Mouse (Mus musculus) liver, embryonic 12.5 days (tissue): ENCODE measurements at regions not wholly inside any gene's neighbourhood (a gene's known extent, or its start where the extent isn't known, plus 50 kb on each side); places are given as distances from the start of the nearest gene placed in this dataset.

ENCODE experiments used
- ATAC-seq: fragments of 200-750 bp; cut with Nextera tagmentation; 2 replicates; pipeline ENCODE4 v1.8.0; 2017; ENCODE audit warnings: moderate number of reproducible peaks, mild to moderate bottlenecking, moderate library complexity
- H3K27ac ChIP-seq: fragments of 300-500 bp; sonication (generic); 2 replicates; pipeline ENCODE4 v1.5.1; 2016; ENCODE audit warnings: mild to moderate bottlenecking
- H3K27me3 ChIP-seq: fragments of 300-500 bp; sonication (generic); replicated peaks from 2 replicates; pipeline ENCODE4 v1.6.1; 2016; ENCODE audit warnings: mild to moderate bottlenecking, moderate library complexity
- H3K36me3 ChIP-seq: fragments of 300-500 bp; sonication (generic); 2 replicates; pipeline ENCODE4 v1.6.1; 2016; ENCODE audit warnings: mild to moderate bottlenecking, moderate library complexity
- H3K4me1 ChIP-seq: fragments of 300-500 bp; sonication (generic); 2 replicates; pipeline ENCODE4 v1.6.1; 2016
- H3K4me2 ChIP-seq: fragments of 300-500 bp; sonication (generic); 2 replicates; pipeline ENCODE4 v1.6.1; 2016; ENCODE audit warnings: mild to moderate bottlenecking, moderate library complexity
- H3K4me3 ChIP-seq: fragments of 300-500 bp; sonication (generic); 2 replicates; pipeline ENCODE4 v1.5.1; 2016; ENCODE audit warnings: mild to moderate bottlenecking, moderate library complexity
- H3K9ac ChIP-seq: fragments of 300-500 bp; sonication (generic); 2 replicates; pipeline ENCODE4 v1.6.1; 2016; ENCODE audit warnings: mild to moderate bottlenecking, moderate library complexity
- H3K9me3 ChIP-seq: fragments of 300-500 bp; sonication (generic); replicated peaks from 2 replicates; pipeline ENCODE4 v1.6.1; 2016; ENCODE audit warnings: mild to moderate bottlenecking, moderate library complexity
- WGBS: fragments of 180-500 bp; shearing (Covaris S2); methylation state at CpG from one replicate; pipeline ENCODE4 v1.1.7; 2016; ENCODE audit not compliant: insufficient replicate concordance; 5-methylcytosine and 5-hydroxymethylcytosine counted together

GRCm38 (mm10) chr1:128535537-128536150, 56.4 kb downstream of the Cxcr4 start:
- Histone ChIP-seq H3K4me1 (no peaks in the 10 kb centered on the region), H3K9ac (no peak overlapping the region), H3K27me3 (no peaks in the 10 kb centered on the region), H3K36me3 (no peaks in the 10 kb centered on the region), H3K4me2 (no peak overlapping the region), H3K4me3 (no peak overlapping the region), H3K27ac (no peak overlapping the region), H3K9me3 (no peaks in the 10 kb centered on the region)
- 65% methylated on average over 10 of the region's 10 CpGs for WGBS
- ATAC-seq: no peak

- Histone ChIP-seq H3K4me1 (no peaks in the 10 kb centered on the region), H3K9me3 (no peaks in the 10 kb centered on the region), H3K36me3 (no peaks in the 10 kb centered on the region), H3K4me2 (no peak overlapping the region), H3K27ac (no peak overlapping the region), H3K4me3 (no peak overlapping the region), H3K27me3 (no peaks in the 10 kb centered on the region), H3K9ac (no peak overlapping the region)
- ATAC-seq: no peak
- WGBS: 13% methylated on average over 4 of the region's 4 CpGs
Observed at GRCm38 (mm10) chr1:128532632-128533031, 59.5 kb downstream of the Cxcr4 start.

- WGBS: 57% methylated on average over 4 of the region's 4 CpGs
- H3K4me1 ChIP-seq: no peaks in the 10 kb centered on the region
- no peaks in the 10 kb centered on the region for H3K9me3 ChIP-seq
- no peak overlapping the region for H3K27ac ChIP-seq
- no peaks in the 10 kb centered on the region for H3K27me3 ChIP-seq
- ATAC-seq: no peak
- H3K9ac ChIP-seq: no peak overlapping the region
- no peak overlapping the region for H3K4me3 ChIP-seq
- H3K4me2 ChIP-seq: no peak overlapping the region
- H3K36me3 ChIP-seq: no peaks in the 10 kb centered on the region
Observed at GRCm38 (mm10) chr1:128529808-128530545, 62.1 kb downstream of the Cxcr4 start.

GRCm38 (mm10) chr1:128519234-128519633, 72.9 kb downstream of the Cxcr4 start:
- Histone ChIP-seq H3K4me1 (no peaks in the 10 kb centered on the region), H3K4me3 (no peak overlapping the region), H3K4me2 (no peak overlapping the region), H3K27ac (no peak overlapping the region), H3K27me3 (no peaks in the 10 kb centered on the region), H3K9ac (no peak overlapping the region), H3K36me3 (no peaks in the 10 kb centered on the region), H3K9me3 (no peaks in the 10 kb centered on the region)
- 68% methylated on average over 4 of the region's 4 CpGs for WGBS
- ATAC-seq: no peak

- no peak for ATAC-seq
- Histone ChIP-seq H3K27ac (no peak overlapping the region), H3K36me3 (no peaks in the 10 kb centered on the region), H3K27me3 (no peaks in the 10 kb centered on the region), H3K9ac (no peak overlapping the region), H3K4me3 (no peak overlapping the region), H3K4me2 (no peak overlapping the region), H3K4me1 (no peaks in the 10 kb centered on the region), H3K9me3 (no peaks in the 10 kb centered on the region)
- WGBS: 72% methylated on average over 5 of the region's 5 CpGs
Observed at GRCm38 (mm10) chr1:128518514-128518913, 73.6 kb downstream of the Cxcr4 start.

- ATAC-seq: no peak
Observed at GRCm38 (mm10) chr1:128517351-128517750, 74.7 kb downstream of the Cxcr4 start.

GRCm38 (mm10) chr1:128514327-128514726, 77.8 kb downstream of the Cxcr4 start:
- no peak overlapping the region for H3K9ac ChIP-seq
- no peak overlapping the region for H3K4me2 ChIP-seq
- H3K27me3 ChIP-seq: no peaks in the 10 kb centered on the region
- H3K36me3 ChIP-seq: no peaks in the 10 kb centered on the region
- H3K4me1 ChIP-seq: no peaks in the 10 kb centered on the region
- H3K27ac ChIP-seq: no peak overlapping the region
- H3K9me3 ChIP-seq: no peaks in the 10 kb centered on the region
- ATAC-seq: no peak
- WGBS: 73% methylated on average over 1 of the region's 1 CpGs
- no peak overlapping the region for H3K4me3 ChIP-seq

More at GRCm38 (mm10) chr1:128517351-128517750, 74.7 kb downstream of the Cxcr4 start:
- 59% methylated on average over 1 of the region's 1 CpGs for WGBS
- Histone ChIP-seq H3K27ac (no peak overlapping the region), H3K36me3 (no peaks in the 10 kb centered on the region), H3K4me3 (no peak overlapping the region), H3K4me1 (no peaks in the 10 kb centered on the region), H3K9ac (no peak overlapping the region), H3K27me3 (no peaks in the 10 kb centered on the region), H3K4me2 (no peak overlapping the region), H3K9me3 (no peaks in the 10 kb centered on the region)

- Histone ChIP-seq H3K4me1 (no peaks in the 10 kb centered on the region), H3K4me2 (no peak overlapping the region), H3K27ac (no peak overlapping the region), H3K9ac (no peak overlapping the region), H3K27me3 (no peaks in the 10 kb centered on the region), H3K36me3 (no peaks in the 10 kb centered on the region), H3K9me3 (no peaks in the 10 kb centered on the region), H3K4me3 (no peak overlapping the region)
- no peak for ATAC-seq
- 77% methylated on average over 2 of the region's 2 CpGs for WGBS
Observed at GRCm38 (mm10) chr1:128513911-128514310, 78.2 kb downstream of the Cxcr4 start.

GRCm38 (mm10) chr1:128513153-128513552, 78.9 kb downstream of the Cxcr4 start:
- Histone ChIP-seq H3K27me3 (no peaks in the 10 kb centered on the region), H3K4me1 (no peaks in the 10 kb centered on the region), H3K4me2 (no peak overlapping the region), H3K36me3 (no peaks in the 10 kb centered on the region), H3K9me3 (no peaks in the 10 kb centered on the region), H3K27ac (no peak overlapping the region), H3K4me3 (no peak overlapping the region), H3K9ac (no peak overlapping the region)
- WGBS: 47% methylated on average over 4 of the region's 4 CpGs
- no peak for ATAC-seq

- H3K4me3 ChIP-seq: no peak overlapping the region
- H3K36me3 ChIP-seq: no peaks in the 10 kb centered on the region
- H3K27me3 ChIP-seq: no peaks in the 10 kb centered on the region
- H3K27ac ChIP-seq: no peak overlapping the region
- H3K4me1 ChIP-seq: no peaks in the 10 kb centered on the region
- no peak overlapping the region for H3K4me2 ChIP-seq
- H3K9me3 ChIP-seq: no peaks in the 10 kb centered on the region
- ATAC-seq: no peak
- WGBS: 65% methylated on average over 2 of the region's 2 CpGs
- no peak overlapping the region for H3K9ac ChIP-seq
Observed at GRCm38 (mm10) chr1:128508816-128509461, 83.2 kb downstream of the Cxcr4 start.

- Histone ChIP-seq H3K9ac (no peak overlapping the region), H3K4me3 (no peak overlapping the region), H3K36me3 (no peaks in the 10 kb centered on the region), H3K4me1 (no peaks in the 10 kb centered on the region), H3K27me3 (no peaks in the 10 kb centered on the region), H3K27ac (no peak overlapping the region), H3K4me2 (no peak overlapping the region), H3K9me3 (no peaks in the 10 kb centered on the region)
- WGBS: 42% methylated on average over 4 of the region's 4 CpGs
- ATAC-seq: no peak
Observed at GRCm38 (mm10) chr1:128506551-128507313, 85.4 kb downstream of the Cxcr4 start.

- ATAC-seq: no peak
- Histone ChIP-seq H3K4me2 (no peak overlapping the region), H3K27ac (no peak overlapping the region), H3K36me3 (no peaks in the 10 kb centered on the region), H3K4me1 (no peaks in the 10 kb centered on the region), H3K9me3 (no peaks in the 10 kb centered on the region), H3K27me3 (no peaks in the 10 kb centered on the region), H3K4me3 (no peak overlapping the region), H3K9ac (no peak overlapping the region)
- WGBS: 46% methylated on average over 4 of the region's 4 CpGs
Observed at GRCm38 (mm10) chr1:128504371-128504770, 87.2 kb upstream of the Dars start.
